Mouse (Mus musculus) forebrain, embryonic 12.5 days (tissue): ENCODE data around the gene Prcp. TPM values are rescaled to one million over a fixed set of nuclear protein-coding genes. Genes with fewer than 3 reads are reported as not detected.

Source experiments
- ATAC-seq: fragments of 200-750 bp; cut with Nextera tagmentation; 2 replicates; pipeline ENCODE4 v1.8.0; 2017; ENCODE audit warnings: moderate TSS enrichment; ENCODE audit not compliant: low FRiP score
- H3K27ac ChIP-seq: fragments of 300-500 bp; sonication (generic); 2 replicates; pipeline ENCODE4 v1.5.1; 2016; ENCODE audit warnings: mild to moderate bottlenecking
- H3K27me3 ChIP-seq: fragments of 300-500 bp; sonication (generic); 2 replicates; pipeline ENCODE4 v1.6.1; 2016; ENCODE audit warnings: mild to moderate bottlenecking
- H3K36me3 ChIP-seq: fragments of 300-500 bp; sonication (generic); replicated peaks from 2 replicates; pipeline ENCODE4 v1.6.1; 2016; ENCODE audit warnings: mild to moderate bottlenecking
- H3K4me1 ChIP-seq: fragments of 300-500 bp; sonication (generic); 2 replicates; pipeline ENCODE4 v1.6.1; 2016
- H3K4me2 ChIP-seq: fragments of 300-500 bp; sonication (generic); 2 replicates; pipeline ENCODE4 v1.6.1; 2016; ENCODE audit warnings: mild to moderate bottlenecking, moderate library complexity
- H3K4me3 ChIP-seq: fragments of 300-500 bp; sonication (generic); replicated peaks from 2 replicates; pipeline ENCODE4 v1.5.1; 2016; ENCODE audit warnings: mild to moderate bottlenecking
- H3K9ac ChIP-seq: fragments of 300-500 bp; sonication (generic); 2 replicates; pipeline ENCODE4 v1.6.1; 2016; ENCODE audit warnings: mild to moderate bottlenecking
- H3K9me3 ChIP-seq: fragments of 300-500 bp; sonication (generic); 2 replicates; pipeline ENCODE4 v1.6.1; 2016
- WGBS: fragments of 180-500 bp; shearing (Covaris S2); methylation state at CpG from one replicate; pipeline ENCODE4 v1.1.7; 2016; 5-methylcytosine and 5-hydroxymethylcytosine counted together
- polyA plus RNA-seq: library from polyadenylated mRNA; unstranded; fragments of >200 nt; fragmentation: Nextera tagmentation; extraction: Ambion mirVana; gene quantifications from 2 replicates; pipeline ENCODE4 v1.2.1, GENCODE M21; 2016

Prcp gene
- polyA plus RNA-seq, 1 experiment from 2014 or later = 18.3 TPM

- Histone ChIP-seq H3K4me2 (peak overlapping the region; percentile 66), H3K9ac (peak overlapping the region; percentile 68), H3K36me3 (no peaks in the 10 kb centered on the region), H3K4me3 (peak overlapping the region; percentile 56), H3K27ac (peak overlapping the region; percentile 99), H3K4me1 (peaks cover 24% of the 10 kb centered on the region), H3K9me3 (no peaks in the 10 kb centered on the region), H3K27me3 (no peaks in the 10 kb centered on the region)
- ATAC-seq = peak; percentile 92
- WGBS = under 1% methylated on average over 29 of the region's 29 CpGs
These were observed 615 bp downstream of the Prcp start for GRCm38 (mm10) chr7:92874761-92875408.

- no peaks in the 10 kb centered on the region for H3K36me3 ChIP-seq
- H3K9ac ChIP-seq = peak overlapping the region; percentile 68; the same call in 1 of the 2 replicates
- no peak for ATAC-seq
- H3K27me3 ChIP-seq = no peaks in the 10 kb centered on the region
- peak overlapping the region; percentile 66 for H3K4me2 ChIP-seq
- no peak overlapping the region for H3K27ac ChIP-seq
- 52% methylated on average over 3 of the region's 3 CpGs for WGBS
- H3K9me3 ChIP-seq = no peaks in the 10 kb centered on the region
- peaks cover 24% of the 10 kb centered on the region for H3K4me1 ChIP-seq
- peak overlapping the region; percentile 56 for H3K4me3 ChIP-seq
These were observed 1.8 kb downstream of the Prcp start for GRCm38 (mm10) chr7:92876066-92876465.

- H3K36me3 ChIP-seq = no peaks in the 10 kb centered on the region
- no peak overlapping the region for H3K9ac ChIP-seq
- peak overlapping the region; percentile 18; the same call in 1 of the 2 replicates for H3K4me3 ChIP-seq
- no peak for ATAC-seq
- 61% methylated on average over 7 of the region's 7 CpGs for WGBS
- H3K4me1 ChIP-seq = peaks cover 24% of the 10 kb centered on the region
- no peaks in the 10 kb centered on the region for H3K27me3 ChIP-seq
- no peak overlapping the region for H3K27ac ChIP-seq
- no peaks in the 10 kb centered on the region for H3K9me3 ChIP-seq
- peak overlapping the region; percentile 24; the same call in 1 of the 2 replicates for H3K4me2 ChIP-seq
These were observed 2.3 kb downstream of the Prcp start for GRCm38 (mm10) chr7:92876538-92876937.

GRCm38 (mm10) chr7:92878575-92879285, 4.5 kb downstream of the Prcp start:
- no peak overlapping the region for H3K4me2 ChIP-seq
- H3K27ac ChIP-seq = no peak overlapping the region
- no peaks in the 10 kb centered on the region for H3K27me3 ChIP-seq
- H3K9ac ChIP-seq = no peak overlapping the region
- H3K4me1 ChIP-seq = peaks cover 19% of the 10 kb centered on the region
- no peaks in the 10 kb centered on the region for H3K36me3 ChIP-seq
- ATAC-seq = no peak
- 83% methylated on average over 7 of the region's 7 CpGs for WGBS
- no peaks in the 10 kb centered on the region for H3K9me3 ChIP-seq
- no peak overlapping the region for H3K4me3 ChIP-seq

- Histone ChIP-seq H3K4me3 (no peak overlapping the region), H3K4me1 (peaks cover 3% of the 10 kb centered on the region), H3K9me3 (no peaks in the 10 kb centered on the region), H3K4me2 (no peak overlapping the region), H3K27me3 (no peaks in the 10 kb centered on the region), H3K27ac (no peak overlapping the region), H3K9ac (no peak overlapping the region), H3K36me3 (no peaks in the 10 kb centered on the region)
- WGBS = 84% methylated on average over 9 of the region's 9 CpGs
- ATAC-seq = no peak
These were observed 9.8 kb downstream of the Prcp start for GRCm38 (mm10) chr7:92883850-92884716.

GRCm38 (mm10) chr7:92884998-92885660, 10.9 kb downstream of the Prcp start:
- Histone ChIP-seq H3K27me3 (no peaks in the 10 kb centered on the region), H3K4me1 (peaks cover 3% of the 10 kb centered on the region), H3K27ac (no peak overlapping the region), H3K9me3 (no peaks in the 10 kb centered on the region), H3K9ac (no peak overlapping the region), H3K4me3 (no peak overlapping the region), H3K4me2 (no peak overlapping the region), H3K36me3 (no peaks in the 10 kb centered on the region)
- WGBS = 91% methylated on average over 6 of the region's 6 CpGs
- ATAC-seq = no peak

GRCm38 (mm10) chr7:92886801-92887200, 12.5 kb downstream of the Prcp start:
- no peak overlapping the region for H3K9ac ChIP-seq
- no peak for ATAC-seq
- 89% methylated on average over 7 of the region's 7 CpGs for WGBS
- H3K4me3 ChIP-seq = no peak overlapping the region
- H3K9me3 ChIP-seq = no peaks in the 10 kb centered on the region
- peaks cover 3% of the 10 kb centered on the region for H3K4me1 ChIP-seq
- H3K27ac ChIP-seq = no peak overlapping the region
- no peaks in the 10 kb centered on the region for H3K27me3 ChIP-seq
- H3K4me2 ChIP-seq = no peak overlapping the region
- H3K36me3 ChIP-seq = no peaks in the 10 kb centered on the region

- H3K9me3 ChIP-seq = no peaks in the 10 kb centered on the region
- no peak overlapping the region for H3K4me3 ChIP-seq
- 95% methylated on average over 5 of the region's 5 CpGs for WGBS
- no peak overlapping the region for H3K9ac ChIP-seq
- H3K27ac ChIP-seq = no peak overlapping the region
- no peaks in the 10 kb centered on the region for H3K27me3 ChIP-seq
- peaks cover 3% of the 10 kb centered on the region for H3K4me1 ChIP-seq
- no peak overlapping the region for H3K4me2 ChIP-seq
- no peaks in the 10 kb centered on the region for H3K36me3 ChIP-seq
- ATAC-seq = no peak
These were observed 13.0 kb downstream of the Prcp start for GRCm38 (mm10) chr7:92887230-92887629.

GRCm38 (mm10) chr7:92890211-92890610, 15.9 kb downstream of the Prcp start:
- Histone ChIP-seq H3K4me1 (no peaks in the 10 kb centered on the region), H3K9ac (no peak overlapping the region), H3K27me3 (no peaks in the 10 kb centered on the region), H3K4me2 (no peak overlapping the region), H3K4me3 (no peak overlapping the region), H3K36me3 (no peaks in the 10 kb centered on the region), H3K9me3 (no peaks in the 10 kb centered on the region), H3K27ac (no peak overlapping the region)
- WGBS = 55% methylated on average over 1 of the region's 1 CpGs
- no peak for ATAC-seq

GRCm38 (mm10) chr7:92890618-92891230, 16.5 kb downstream of the Prcp start:
- no peak overlapping the region for H3K27ac ChIP-seq
- 55% methylated on average over 4 of the region's 4 CpGs for WGBS

GRCm38 (mm10) chr7:92893478-92893877, 19.2 kb downstream of the Prcp start:
- WGBS = 45% methylated on average over 3 of the region's 3 CpGs
- no peaks in the 10 kb centered on the region for H3K36me3 ChIP-seq
- H3K27ac ChIP-seq = no peak overlapping the region
- H3K9me3 ChIP-seq = no peaks in the 10 kb centered on the region
- no peak overlapping the region for H3K9ac ChIP-seq
- no peaks in the 10 kb centered on the region for H3K27me3 ChIP-seq
- no peak for ATAC-seq
- no peaks in the 10 kb centered on the region for H3K4me1 ChIP-seq
- H3K4me2 ChIP-seq = no peak overlapping the region
- no peak overlapping the region for H3K4me3 ChIP-seq

More at GRCm38 (mm10) chr7:92890618-92891230, 16.5 kb downstream of the Prcp start:
- H3K9me3 ChIP-seq = no peaks in the 10 kb centered on the region
- H3K4me3 ChIP-seq = no peak overlapping the region
- no peak overlapping the region for H3K9ac ChIP-seq
- H3K27me3 ChIP-seq = no peaks in the 10 kb centered on the region
- H3K4me1 ChIP-seq = no peaks in the 10 kb centered on the region
- no peak overlapping the region for H3K4me2 ChIP-seq
- H3K36me3 ChIP-seq = no peaks in the 10 kb centered on the region
- no peak for ATAC-seq
